Mouse (Mus musculus): ENCODE measurements at regions not wholly inside any gene's neighbourhood (a gene's known extent, or its start where the extent isn't known, plus 50 kb on each side); places are given as distances from the start of the nearest gene placed in this dataset.

DNA sequence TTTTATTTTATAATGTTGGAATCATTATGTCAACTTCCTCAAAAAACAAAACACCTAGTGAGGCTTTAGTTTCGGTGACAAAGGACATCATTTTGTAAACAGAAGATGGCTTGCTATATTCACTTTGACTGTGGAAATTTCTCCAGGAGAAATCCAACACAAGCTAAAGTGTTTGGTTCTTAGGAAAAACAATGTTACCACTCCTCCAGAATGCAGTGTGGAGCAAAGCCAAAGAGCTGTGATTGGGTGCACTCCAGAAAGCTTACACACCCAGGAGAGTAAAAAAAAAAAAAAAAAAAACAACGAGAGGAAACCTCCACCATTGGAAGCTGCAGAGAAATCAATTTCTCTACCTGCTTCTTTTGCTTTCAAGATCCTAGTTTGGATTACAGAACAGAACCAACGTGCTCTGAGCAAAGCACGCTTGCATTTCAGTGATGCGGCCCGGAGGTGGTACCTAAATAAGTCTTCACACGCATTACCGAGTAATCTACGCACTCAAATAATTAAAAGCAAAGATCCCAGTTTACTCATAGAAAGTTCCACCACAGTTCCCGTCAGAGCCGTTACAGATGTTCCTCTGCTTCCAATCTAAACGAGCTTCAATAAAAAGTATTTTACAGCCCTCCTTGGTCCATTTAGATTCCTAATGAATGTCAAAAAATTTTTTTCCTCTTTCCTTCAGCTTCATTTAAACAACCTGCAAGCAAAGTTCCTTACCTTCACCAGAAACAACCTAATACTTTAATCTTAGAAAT, 199.5 kb upstream of the Gk2 start:
- DNase-seq = no peak

DNA sequence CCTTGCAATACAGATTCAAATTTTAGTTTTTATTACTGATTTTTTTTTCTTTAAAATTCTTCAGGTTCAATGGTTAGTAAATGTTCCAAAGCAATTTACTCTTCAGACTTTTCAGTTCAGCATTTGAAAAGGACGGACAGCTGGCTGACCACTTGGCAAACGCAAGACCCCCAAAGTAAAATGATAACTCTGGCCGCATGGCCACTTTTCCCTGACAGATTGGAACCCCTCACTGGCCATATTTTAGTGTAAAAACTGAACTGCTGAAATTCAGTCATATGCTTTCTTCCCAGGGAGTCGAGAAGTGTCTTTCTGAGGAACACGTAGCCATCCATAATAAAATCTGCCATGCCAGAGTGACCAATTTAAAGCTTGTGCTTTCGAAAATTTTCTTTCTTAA, 198.4 kb upstream of the Gk2 start:
- no peak for DNase-seq

DNA sequence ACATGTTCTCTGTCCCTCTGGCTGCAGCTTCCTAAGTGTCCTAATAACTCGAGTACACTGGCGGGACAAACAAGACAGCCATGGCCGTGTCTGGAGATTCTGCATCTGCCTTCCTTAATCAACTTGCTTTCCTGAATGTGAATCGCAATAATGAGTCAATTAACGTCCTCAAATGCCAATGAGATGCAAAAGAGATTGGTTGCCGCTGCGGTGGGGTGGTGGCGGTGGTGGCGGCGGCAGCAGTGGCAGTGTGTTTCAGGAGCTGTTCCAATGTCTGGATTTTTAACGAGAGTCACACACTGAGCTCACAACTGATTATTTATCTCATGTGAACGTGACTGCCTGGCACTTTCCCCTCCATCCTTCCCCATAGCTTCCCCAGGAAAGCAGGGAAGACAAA, 197.6 kb upstream of the Gk2 start:
- no peak for DNase-seq

DNA sequence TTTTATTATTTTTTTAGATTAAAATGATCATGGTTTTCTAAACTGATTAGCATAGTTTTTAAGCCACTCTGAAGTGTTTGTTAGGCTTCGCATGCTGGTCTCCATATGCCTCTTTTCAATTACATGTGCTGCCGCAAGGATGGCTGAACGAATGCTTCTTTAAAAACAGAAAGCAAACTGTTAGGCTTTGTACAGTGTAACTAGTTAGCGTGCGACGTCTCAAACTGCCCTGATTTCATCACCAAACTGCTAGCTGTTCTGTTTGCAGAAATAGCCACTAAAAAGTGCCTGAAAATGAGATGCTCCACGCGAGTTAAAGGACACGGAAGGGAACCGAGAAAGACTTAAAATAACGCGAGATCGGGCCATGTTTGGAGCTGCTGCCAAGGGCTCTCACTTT, 185.4 kb upstream of the Gk2 start:
- no peak for DNase-seq

DNA sequence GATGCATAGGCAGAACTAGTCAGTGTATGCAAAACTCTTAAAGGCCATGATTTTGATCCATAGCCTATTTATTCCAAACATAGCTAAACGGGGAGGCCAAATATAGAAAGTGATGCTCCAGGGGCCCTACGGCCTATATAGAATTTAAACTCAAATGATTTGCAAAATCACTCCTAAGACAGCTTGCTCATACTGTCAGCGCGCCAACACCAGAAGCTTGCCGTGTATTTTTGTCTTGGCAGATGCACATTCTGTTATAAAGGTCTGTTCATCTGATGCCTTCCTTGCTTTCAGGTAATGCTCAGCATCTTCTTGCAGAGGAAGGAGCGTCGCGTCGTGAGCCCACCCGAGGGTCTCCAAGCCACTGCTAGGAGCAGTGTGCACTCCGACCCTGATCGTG, 184.8 kb upstream of the Gk2 start:
- no peak for DNase-seq

DNA sequence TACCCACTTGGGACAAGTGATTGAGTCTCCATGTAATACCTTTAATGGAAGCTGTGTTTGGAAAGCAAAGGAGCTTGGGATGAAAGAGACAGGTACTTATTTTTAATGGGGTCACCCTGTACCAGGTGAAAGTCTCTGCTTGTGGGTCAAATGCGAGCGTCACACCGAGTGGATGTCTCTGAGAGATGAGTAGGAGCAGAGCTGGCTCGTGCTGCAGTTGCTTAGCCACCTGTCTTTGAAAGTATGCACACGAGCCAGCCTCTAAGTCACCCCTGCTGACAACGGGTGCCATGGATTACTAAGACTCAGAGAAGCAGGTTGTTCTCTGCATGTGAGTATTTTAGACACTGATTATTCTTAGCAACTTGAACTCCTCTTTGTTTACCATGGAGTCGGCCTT, 179.5 kb upstream of the Gk2 start:
- no peak for DNase-seq

DNA sequence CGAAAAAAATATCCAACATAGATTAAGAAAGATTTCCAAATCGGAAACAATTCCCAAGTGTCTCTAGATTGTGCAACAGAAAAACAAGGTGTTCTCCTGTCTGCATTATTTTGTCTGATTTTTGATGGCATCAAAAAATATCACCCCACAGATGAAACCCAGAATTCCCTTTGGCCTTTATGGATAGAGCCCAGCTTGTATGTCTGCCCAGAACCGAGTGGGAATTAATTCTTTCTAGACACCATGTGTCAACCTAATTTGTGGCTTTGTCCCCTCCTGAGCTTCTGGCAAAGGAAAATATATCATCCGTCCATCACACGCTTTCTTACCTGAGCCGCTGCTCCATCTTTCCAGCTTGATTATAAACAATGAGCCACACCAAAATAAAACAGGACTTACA, 176.9 kb upstream of the Gk2 start:
- no peak for DNase-seq

DNA sequence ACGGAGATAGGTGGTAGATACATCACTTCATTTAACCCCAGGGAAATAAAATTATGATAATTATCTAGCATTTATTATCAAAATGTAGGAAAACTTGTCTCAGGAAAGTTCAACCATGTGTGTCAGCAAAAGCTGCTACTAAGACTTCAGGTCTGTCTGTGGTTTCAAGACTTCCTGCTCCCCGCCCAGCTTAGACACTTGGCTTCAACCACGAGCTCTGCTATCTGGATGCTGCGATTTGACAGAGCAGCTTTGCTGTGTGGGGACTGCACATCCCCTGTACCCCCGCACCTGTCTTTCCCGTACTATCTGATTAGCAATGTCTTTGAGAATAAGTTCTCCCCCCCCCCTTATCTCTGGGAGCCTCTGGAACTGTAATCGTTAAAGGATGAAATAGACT, 176.0 kb upstream of the Gk2 start:
- DNase-seq = no peak

DNA sequence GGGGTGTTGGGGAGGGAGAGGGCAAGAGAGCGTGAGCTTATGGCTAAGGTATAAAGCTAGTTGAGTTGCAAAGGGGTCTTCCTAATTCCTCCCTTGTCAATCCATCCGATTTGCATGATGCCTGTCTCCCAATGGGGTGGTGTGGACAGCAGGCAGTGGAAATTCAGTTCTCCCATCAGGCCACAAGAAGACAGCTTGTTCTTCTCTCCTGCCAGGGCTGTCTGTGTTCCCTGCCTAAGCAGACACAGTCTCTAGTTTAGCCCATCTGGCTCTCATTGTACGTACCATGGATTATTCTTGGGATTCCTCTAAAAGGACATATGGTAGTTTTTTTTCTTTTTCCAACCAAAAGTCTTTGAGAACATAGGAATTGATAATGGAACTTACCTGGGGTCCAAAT, 168.4 kb upstream of the Gk2 start:
- DNase-seq = no peak

DNA sequence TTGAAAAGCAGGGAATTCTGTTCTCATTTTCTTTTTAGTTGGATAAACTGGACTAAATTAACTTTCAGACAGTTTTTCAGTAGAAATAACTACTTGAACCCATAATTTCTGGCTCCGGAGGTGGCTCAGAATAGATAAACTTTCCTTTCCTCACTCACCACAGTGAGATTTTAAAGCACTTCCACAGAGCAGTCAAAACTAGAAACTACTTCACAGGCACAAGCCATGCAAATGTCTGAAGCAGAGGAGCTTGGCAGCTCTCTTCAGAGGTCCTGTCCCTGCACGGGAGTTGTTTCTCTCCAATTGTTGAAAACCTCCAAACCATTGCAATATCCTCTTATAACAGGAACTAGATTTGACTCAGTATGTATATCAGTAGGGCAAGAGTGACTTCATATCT, 163.1 kb upstream of the Gk2 start:
- DNase-seq = no peak

DNA sequence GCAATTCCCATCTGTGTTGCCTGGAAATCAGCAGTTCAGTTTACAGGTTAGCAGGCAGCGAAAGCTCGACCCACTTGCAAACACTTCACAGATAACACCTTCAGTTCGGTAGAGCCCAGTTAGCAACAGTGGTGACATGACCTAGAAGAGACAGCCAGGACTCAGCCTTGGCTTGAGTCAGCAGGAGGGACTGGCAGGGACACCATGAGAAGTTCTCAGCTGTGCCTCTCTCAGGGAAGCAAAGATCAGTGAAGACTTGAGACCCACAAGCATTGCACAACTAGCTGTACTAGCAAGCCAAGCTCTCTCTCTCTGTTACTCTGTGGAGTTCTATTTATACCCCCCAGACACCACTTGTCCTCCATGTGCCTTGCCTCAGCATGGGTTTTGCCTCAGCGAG, 161.6 kb upstream of the Gk2 start:
- DNase-seq = no peak

DNA sequence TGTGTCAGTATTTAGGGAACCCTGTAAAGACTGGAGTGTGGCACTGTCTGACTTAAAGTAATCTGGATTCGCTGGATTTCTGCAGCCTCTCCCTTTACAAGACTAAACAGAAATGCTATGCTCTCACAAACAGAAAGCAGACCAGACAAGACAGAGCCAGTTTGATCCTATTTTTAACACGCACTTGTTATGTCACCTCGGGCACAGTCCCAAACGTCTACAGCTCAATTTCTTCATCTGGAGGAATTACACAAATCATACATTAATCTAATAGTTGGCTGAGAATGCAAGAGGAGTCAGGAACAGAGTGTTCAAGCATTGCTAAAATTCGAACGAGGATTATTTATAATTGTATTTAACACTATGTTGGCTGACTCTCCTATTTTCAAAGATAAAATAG, 145.4 kb upstream of the Gk2 start:
- DNase-seq = peak; percentile 8

DNA sequence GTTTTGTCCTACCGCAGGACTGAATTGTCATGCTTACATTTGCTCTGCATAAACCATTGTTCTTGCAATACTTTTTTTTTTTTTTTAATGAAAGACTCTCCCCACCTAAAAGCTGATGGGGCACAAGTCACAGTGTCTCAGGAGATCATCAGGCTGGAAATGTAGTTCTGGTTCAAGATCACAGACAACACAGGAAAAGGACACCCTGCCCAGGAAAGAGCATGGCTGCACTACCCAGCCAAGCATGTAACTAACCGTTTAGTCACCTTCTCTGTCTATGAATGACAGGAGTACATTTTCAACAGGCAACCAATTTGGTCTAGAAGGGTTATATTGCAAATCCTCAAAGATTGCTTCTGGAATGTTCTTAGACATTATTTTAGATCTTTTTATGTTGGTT, 144.6 kb upstream of the Gk2 start:
- DNase-seq = no peak

DNA sequence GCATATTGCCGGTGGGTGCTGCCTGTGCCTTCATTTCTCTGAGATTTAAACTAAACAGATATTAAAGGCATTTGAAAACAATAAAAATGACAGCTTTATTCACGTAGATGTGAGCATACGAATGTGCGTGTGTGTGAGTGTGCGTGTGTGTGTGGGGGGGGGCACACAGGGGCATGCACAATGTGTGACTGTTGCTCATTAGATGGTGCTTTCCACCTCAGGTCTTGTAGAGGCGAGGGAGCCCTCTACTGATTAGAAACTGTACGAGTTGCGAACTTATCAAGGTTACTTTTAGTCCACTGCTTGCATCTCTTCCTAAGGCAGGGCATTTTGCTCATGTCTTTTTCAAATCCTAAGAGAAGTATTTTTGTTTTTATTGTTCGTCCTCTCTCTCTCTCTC, 141.9 kb upstream of the Gk2 start:
- DNase-seq = no peak

DNA sequence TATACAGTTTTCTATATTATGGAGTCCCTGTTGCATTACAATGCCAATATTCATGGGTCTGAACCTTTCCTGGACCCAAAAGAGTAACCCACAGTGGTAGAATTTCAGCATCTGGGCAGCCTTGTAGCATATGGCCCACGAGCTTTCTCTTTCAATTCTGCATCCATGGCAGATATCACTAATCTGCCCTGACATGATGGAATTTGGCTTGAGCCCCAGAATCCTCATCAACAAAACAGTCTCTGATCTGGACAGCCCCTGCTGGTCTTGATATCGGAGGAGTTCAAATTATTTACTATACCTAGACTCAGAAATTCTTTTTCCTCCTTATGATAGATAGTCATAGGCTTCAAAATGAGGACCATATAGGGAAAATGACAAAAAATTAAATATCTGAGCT, 139.1 kb upstream of the Gk2 start:
- DNase-seq = no peak

DNA sequence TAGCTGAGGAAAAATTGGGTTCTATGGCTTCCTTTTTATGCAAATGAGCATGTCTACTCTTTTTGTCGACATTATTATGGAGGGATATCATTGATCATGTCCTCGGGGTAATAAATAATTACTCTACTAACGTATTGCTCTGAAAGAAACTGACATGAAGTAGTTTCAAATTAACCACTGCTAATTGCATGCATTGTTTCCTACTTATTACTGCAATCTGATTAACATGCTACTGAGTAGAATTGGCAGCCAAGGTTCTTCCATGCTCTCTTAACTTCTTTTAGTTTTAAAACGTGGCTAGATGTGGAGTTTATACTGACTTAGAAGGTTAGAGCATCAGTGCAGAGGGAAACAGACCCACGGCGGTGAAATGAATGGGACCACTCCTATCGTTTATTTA, 137.3 kb upstream of the Gk2 start:
- no peak for DNase-seq

DNA sequence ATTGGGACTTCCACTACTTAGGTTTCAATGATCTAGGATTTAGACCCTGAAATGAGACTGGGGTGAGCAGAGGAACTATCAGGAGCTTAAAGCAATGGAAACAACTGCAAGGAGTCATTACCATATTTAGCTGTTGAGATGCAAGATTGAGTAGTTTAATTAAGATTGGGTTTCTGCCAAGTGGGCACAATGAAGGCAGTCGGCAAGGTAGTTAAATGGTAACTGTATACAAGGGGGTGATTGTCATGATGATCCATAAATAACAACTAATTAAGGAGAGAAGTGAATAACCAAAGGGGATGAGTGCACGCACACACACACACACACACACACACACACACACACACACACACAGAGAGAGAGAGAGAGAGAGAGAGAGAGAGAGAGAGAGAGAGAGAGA, 125.7 kb upstream of the Gk2 start:
- DNase-seq = no peak

DNA sequence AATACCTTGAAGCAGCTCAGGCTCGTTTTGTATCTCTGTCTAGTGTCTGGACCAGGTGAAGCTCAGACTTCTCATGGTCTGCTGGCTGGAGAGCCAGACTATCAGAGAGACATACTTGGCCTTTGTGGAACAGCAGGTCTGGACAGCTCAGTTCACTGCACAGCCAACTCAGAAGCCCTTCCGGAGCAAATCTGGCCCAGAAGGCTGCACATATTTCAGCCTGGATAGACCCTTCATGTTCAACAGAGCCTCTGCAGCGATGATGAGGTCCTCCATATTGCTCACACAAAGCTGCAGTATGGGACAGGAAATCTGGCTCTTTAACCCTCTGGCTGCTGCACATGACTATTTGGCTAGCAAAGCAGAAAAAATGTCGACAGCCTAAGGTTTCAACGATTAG, 108.7 kb upstream of the Gk2 start:
- no peak for DNase-seq

DNA sequence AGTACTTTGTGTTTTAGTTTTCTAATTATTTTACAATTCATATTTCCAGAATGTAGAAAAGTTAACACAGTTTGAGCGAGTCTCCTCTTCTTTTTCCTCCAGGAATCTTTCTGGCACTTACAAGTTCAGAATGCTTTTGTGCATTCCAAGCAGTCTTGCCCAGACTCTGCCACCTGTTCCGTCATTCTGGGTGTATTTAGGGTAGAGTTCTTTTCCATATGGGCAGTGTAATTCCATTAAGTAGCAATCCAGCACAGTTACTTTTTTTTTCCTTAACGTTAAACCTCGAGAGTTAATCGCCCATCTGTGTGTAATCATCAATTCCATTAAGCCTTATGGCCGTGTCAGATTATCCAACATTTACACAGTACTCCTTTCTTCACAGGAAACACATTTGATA, 106.9 kb upstream of the Gk2 start:
- DNase-seq = no peak

DNA sequence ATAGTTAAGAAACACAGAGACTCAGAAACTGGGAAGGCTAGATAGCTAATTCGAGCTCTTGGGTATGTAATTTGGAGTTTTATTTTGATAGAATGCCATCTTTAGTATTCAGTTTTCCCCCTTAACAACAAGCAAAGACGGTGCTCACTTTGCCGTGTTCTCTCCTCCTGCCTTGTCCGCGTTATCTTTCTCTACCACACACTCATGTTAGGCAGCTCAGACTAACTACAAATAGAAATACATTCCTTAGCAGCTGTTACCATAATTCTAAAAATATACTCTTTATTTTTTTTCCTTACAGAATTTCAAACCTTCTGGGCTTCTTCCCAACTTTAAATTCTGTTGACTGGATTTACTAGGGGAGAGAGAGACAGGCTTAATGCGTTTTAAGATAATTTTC, 97.5 kb upstream of the Gk2 start:
- no peak for DNase-seq

DNA sequence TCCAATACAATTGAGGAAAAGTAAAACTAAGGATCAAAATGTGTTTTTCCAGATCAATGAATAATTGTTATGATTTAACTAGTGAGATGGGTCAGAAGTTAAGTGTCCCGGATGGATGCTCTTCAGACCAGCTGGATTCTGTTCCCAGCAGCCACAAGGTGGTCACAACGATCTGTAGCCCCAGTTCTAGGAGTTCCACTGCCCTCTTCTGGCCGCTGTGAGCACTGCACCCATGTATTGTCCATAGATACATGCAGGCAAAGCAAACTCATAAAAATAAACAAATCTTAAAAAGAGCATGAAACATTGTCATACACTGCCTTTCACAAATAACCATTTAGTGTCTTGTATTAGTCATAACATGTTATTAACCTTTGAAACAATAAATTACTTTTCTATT, 96.3 kb upstream of the Gk2 start:
- DNase-seq = peak; percentile 30

DNA sequence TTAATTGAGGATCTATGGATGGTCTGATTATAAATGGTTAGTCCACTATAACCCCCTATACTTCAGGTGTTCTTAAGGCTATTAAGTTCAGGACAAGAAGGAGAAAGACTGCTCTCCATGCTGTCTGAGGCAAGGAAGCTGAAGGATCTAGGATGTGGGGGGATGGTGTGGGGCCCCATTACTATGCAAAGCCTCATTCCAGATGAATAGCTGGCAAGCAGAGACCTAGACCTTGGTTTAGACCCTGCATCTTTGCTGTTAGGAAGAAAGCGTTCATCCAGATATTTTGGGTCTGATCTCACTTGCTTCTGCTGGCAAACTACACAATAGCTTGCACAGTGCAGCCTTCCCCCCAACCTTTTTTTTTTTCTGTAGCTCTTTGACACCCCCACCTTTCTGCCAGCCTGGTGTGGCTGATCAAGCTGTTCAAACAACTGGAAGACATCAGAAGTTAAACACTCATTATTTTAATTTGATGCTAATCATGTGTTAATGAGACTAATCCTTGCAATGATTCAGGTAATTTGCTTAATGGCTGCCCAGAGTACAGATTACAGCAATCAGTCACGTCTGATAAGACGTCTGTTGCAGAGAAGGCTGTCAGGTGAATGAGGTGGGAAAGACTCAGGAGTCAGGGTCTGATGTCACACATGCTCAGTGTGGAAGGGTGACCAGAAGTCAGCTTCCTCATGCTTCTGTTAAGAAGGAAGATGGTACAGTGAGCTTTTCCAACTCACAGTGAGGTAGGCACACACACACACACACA, 80.9 kb upstream of the Gk2 start:
- DNase-seq = no peak

DNA sequence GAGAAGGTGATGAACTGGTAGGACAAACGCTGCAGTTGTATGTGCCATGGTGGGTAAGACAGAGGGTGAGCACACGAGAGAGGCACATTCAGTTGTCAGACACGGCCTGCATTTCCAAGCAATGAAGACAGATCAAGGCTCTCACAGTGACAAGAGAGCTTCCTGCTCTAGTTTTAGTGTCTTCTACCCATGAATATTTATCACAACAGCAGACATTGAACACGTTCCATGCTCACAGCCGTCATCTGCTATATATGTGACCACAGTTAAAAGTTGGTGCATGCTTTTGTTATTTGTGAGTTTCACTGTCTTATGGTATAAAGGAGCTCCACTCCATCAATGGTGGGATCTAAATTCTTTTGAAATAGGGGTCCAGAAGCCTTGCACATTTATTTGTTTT, 76.9 kb upstream of the Gk2 start:
- no peak for DNase-seq

DNA sequence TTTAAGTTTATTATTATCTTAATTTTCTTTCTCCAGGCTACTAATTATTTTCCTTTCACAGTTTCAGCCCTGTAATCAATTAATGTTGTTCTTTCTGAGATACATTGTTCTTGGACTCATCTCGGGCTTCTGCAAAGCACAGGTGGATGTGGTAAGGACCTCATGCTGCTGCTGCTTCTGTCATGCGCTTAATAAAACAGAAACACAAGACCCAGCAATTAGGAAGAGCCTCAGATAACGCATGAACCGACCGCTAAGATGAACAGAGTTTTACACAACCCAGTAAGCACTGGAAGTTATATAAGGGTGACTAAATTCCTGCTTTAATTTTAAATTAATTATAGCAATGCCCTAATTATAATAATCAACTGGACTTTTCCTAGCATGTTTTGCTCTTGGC, 70.7 kb upstream of the Gk2 start:
- no peak for DNase-seq

Measured in kidney, adult 9 months (tissue).